Mouse (Mus musculus): ENCODE data around the gene Zbtb7b. TPM values are rescaled to one million over a fixed set of nuclear protein-coding genes. Genes with fewer than 3 reads are reported as not detected.

Gene Zbtb7b
- polyA plus RNA-seq, 1 experiment from 2014 or later = 8.2 TPM

GRCm38 (mm10) chr3:89425141-89425525 lies 30.6 kb upstream of the Zbtb7b start:
- H3K4me3 ChIP-seq (replicated peaks) = no peak overlapping the region
- no peak overlapping the region for H3K27ac ChIP-seq (replicated peaks)
- WGBS = 81% methylated on average over 5 of the region's 5 CpGs

GRCm38 (mm10) chr3:89424416-89425140 lies 30.0 kb upstream of the Zbtb7b start:
- H3K9ac ChIP-seq = no peak overlapping the region
- peaks cover 46% of the 10 kb centered on the region for H3K36me3 ChIP-seq
- ATAC-seq (ENCODE audit: insufficient number of reproducible peaks, low FRiP score, low TSS enrichment, low read depth) = no peak
- no peak overlapping the region for H3K4me2 ChIP-seq (replicated peaks)
- no peak overlapping the region for H3K4me3 ChIP-seq (replicated peaks)
- no peaks in the 10 kb centered on the region for H3K27me3 ChIP-seq
- peaks cover 39% of the 10 kb centered on the region for H3K4me1 ChIP-seq
- WGBS = 91% methylated on average over 5 of the region's 5 CpGs
- H3K27ac ChIP-seq (replicated peaks) = no peak overlapping the region
- H3K9me3 ChIP-seq (replicated peaks) = no peaks in the 10 kb centered on the region

More at GRCm38 (mm10) chr3:89425141-89425525, 30.6 kb upstream of the Zbtb7b start:
- H3K36me3 ChIP-seq = peaks cover 46% of the 10 kb centered on the region
- H3K27me3 ChIP-seq = no peaks in the 10 kb centered on the region
- H3K9ac ChIP-seq = no peak overlapping the region
- no peak for ATAC-seq (ENCODE audit: insufficient number of reproducible peaks, low FRiP score, low TSS enrichment, low read depth)
- peaks cover 34% of the 10 kb centered on the region for H3K4me1 ChIP-seq
- H3K4me2 ChIP-seq (replicated peaks) = no peak overlapping the region
- H3K9me3 ChIP-seq (replicated peaks) = no peaks in the 10 kb centered on the region

GRCm38 (mm10) chr3:89422556-89423205 lies 28.1 kb upstream of the Zbtb7b start:
- 69% methylated on average over 6 of the region's 6 CpGs for WGBS

GRCm38 (mm10) chr3:89421810-89422473 lies 27.4 kb upstream of the Zbtb7b start:
- no peak for ATAC-seq (ENCODE audit: insufficient number of reproducible peaks, low FRiP score, low TSS enrichment, low read depth)
- peak overlapping the region; percentile 53 for H3K4me3 ChIP-seq (replicated peaks)
- H3K9me3 ChIP-seq (replicated peaks) = no peaks in the 10 kb centered on the region
- no peaks in the 10 kb centered on the region for H3K27me3 ChIP-seq
- H3K9ac ChIP-seq = peak overlapping the region; percentile 58
- H3K4me1 ChIP-seq = peaks cover 49% of the 10 kb centered on the region
- H3K36me3 ChIP-seq = peaks cover 34% of the 10 kb centered on the region
- WGBS = 7% methylated on average over 22 of the region's 22 CpGs
- H3K4me2 ChIP-seq (replicated peaks) = peak overlapping the region; percentile 80
- peak overlapping the region; percentile 98 for H3K27ac ChIP-seq (replicated peaks)

More at GRCm38 (mm10) chr3:89422556-89423205, 28.1 kb upstream of the Zbtb7b start:
- Histone ChIP-seq H3K27ac (replicated peaks) (peak overlapping the region; percentile 98; the same call in 1 of the 2 replicates), H3K36me3 (peaks cover 41% of the 10 kb centered on the region), H3K4me1 (peaks cover 44% of the 10 kb centered on the region), H3K9me3 (replicated peaks) (no peaks in the 10 kb centered on the region), H3K27me3 (no peaks in the 10 kb centered on the region), H3K4me2 (replicated peaks) (peak overlapping the region; percentile 80), H3K9ac (no peak overlapping the region; the same call in 1 of the 2 replicates), H3K4me3 (replicated peaks) (peak overlapping the region; percentile 53)
- no peak for ATAC-seq (ENCODE audit: insufficient number of reproducible peaks, low FRiP score, low TSS enrichment, low read depth)

- WGBS = 4% methylated on average over 11 of the region's 11 CpGs
- H3K4me3 ChIP-seq (replicated peaks) = peak overlapping the region; percentile 53
- H3K4me1 ChIP-seq = peaks cover 56% of the 10 kb centered on the region
- H3K36me3 ChIP-seq = peaks cover 30% of the 10 kb centered on the region
- peak overlapping the region; percentile 98 for H3K27ac ChIP-seq (replicated peaks)
- H3K27me3 ChIP-seq = no peaks in the 10 kb centered on the region
- H3K9me3 ChIP-seq (replicated peaks) = no peaks in the 10 kb centered on the region
- ATAC-seq (ENCODE audit: insufficient number of reproducible peaks, low FRiP score, low TSS enrichment, low read depth) = peak; percentile 84
- peak overlapping the region; percentile 80 for H3K4me2 ChIP-seq (replicated peaks)
- H3K9ac ChIP-seq = peak overlapping the region; percentile 58
Observed at GRCm38 (mm10) chr3:89421002-89421774, 26.6 kb upstream of the Zbtb7b start.

GRCm38 (mm10) chr3:89420421-89420820 lies 25.8 kb upstream of the Zbtb7b start:
- no peak overlapping the region for H3K9ac ChIP-seq
- no peaks in the 10 kb centered on the region for H3K9me3 ChIP-seq (replicated peaks)
- peak overlapping the region; percentile 80 for H3K4me2 ChIP-seq (replicated peaks)

GRCm38 (mm10) chr3:89419981-89420380 lies 25.4 kb upstream of the Zbtb7b start:
- H3K4me2 ChIP-seq (replicated peaks) = peak overlapping the region; percentile 80
- 18% methylated on average over 3 of the region's 3 CpGs for WGBS
- H3K4me1 ChIP-seq = peaks cover 56% of the 10 kb centered on the region
- H3K9ac ChIP-seq = peak overlapping the region; percentile 33; the same call in 1 of the 2 replicates
- H3K27ac ChIP-seq (replicated peaks) = peak overlapping the region; percentile 98
- H3K9me3 ChIP-seq (replicated peaks) = no peaks in the 10 kb centered on the region
- ATAC-seq (ENCODE audit: insufficient number of reproducible peaks, low FRiP score, low TSS enrichment, low read depth) = no peak
- H3K36me3 ChIP-seq = peaks cover 30% of the 10 kb centered on the region
- H3K4me3 ChIP-seq (replicated peaks) = peak overlapping the region; percentile 58
- H3K27me3 ChIP-seq = no peaks in the 10 kb centered on the region

More at GRCm38 (mm10) chr3:89420421-89420820, 25.8 kb upstream of the Zbtb7b start:
- H3K27ac ChIP-seq (replicated peaks) = peak overlapping the region; percentile 98
- 42% methylated on average over 2 of the region's 2 CpGs for whole genome bisulfite sequencing
- no peak for ATAC-seq (ENCODE audit: insufficient number of reproducible peaks, low FRiP score, low TSS enrichment, low read depth)
- peak overlapping the region; percentile 53 for H3K4me3 ChIP-seq (replicated peaks)
- peaks cover 30% of the 10 kb centered on the region for H3K36me3 ChIP-seq
- peaks cover 56% of the 10 kb centered on the region for H3K4me1 ChIP-seq
- no peaks in the 10 kb centered on the region for H3K27me3 ChIP-seq

- ATAC-seq (ENCODE audit: insufficient number of reproducible peaks, low FRiP score, low TSS enrichment, low read depth) = no peak
- H3K9me3 ChIP-seq (replicated peaks) = no peaks in the 10 kb centered on the region
- H3K4me2 ChIP-seq (replicated peaks) = peak overlapping the region; percentile 80
- peak overlapping the region; percentile 58 for H3K4me3 ChIP-seq (replicated peaks)
- H3K36me3 ChIP-seq = peaks cover 30% of the 10 kb centered on the region
- peak overlapping the region; percentile 33 for H3K9ac ChIP-seq
- H3K27ac ChIP-seq (replicated peaks) = peak overlapping the region; percentile 98
- peaks cover 56% of the 10 kb centered on the region for H3K4me1 ChIP-seq
- WGBS = 1% methylated on average over 9 of the region's 9 CpGs
- H3K27me3 ChIP-seq = no peaks in the 10 kb centered on the region
Observed at GRCm38 (mm10) chr3:89419571-89419970, 25.0 kb upstream of the Zbtb7b start.

- H3K27me3 ChIP-seq = no peaks in the 10 kb centered on the region
- peak overlapping the region; percentile 33 for H3K9ac ChIP-seq
- no peaks in the 10 kb centered on the region for H3K9me3 ChIP-seq (replicated peaks)
- H3K4me3 ChIP-seq (replicated peaks) = peak overlapping the region; percentile 58
- under 1% methylated on average over 16 of the region's 16 CpGs for WGBS
- ATAC-seq (ENCODE audit: insufficient number of reproducible peaks, low FRiP score, low TSS enrichment, low read depth) = no peak
- peak overlapping the region; percentile 98 for H3K27ac ChIP-seq (replicated peaks)
- peaks cover 30% of the 10 kb centered on the region for H3K36me3 ChIP-seq
- peak overlapping the region; percentile 80 for H3K4me2 ChIP-seq (replicated peaks)
- peaks cover 56% of the 10 kb centered on the region for H3K4me1 ChIP-seq
Observed at GRCm38 (mm10) chr3:89418861-89419250, 24.3 kb upstream of the Zbtb7b start.

GRCm38 (mm10) chr3:89418170-89418860 lies 23.7 kb upstream of the Zbtb7b start, which contains the start of the genes Cks1b and Shc1:
Cks1b (minus strand) TSS chr3:89418383.
Shc1 (plus strand) TSS chr3:89418443.
- H3K4me1 ChIP-seq = peaks cover 52% of the 10 kb centered on the region
- peak; percentile 94 for ATAC-seq (ENCODE audit: insufficient number of reproducible peaks, low FRiP score, low TSS enrichment, low read depth)
- under 1% methylated on average over 39 of the region's 39 CpGs for WGBS
- H3K27me3 ChIP-seq = no peaks in the 10 kb centered on the region
- H3K4me2 ChIP-seq (replicated peaks) = peak within 1 kb of the TSS; percentile 80
- peak within 1 kb of the TSS; percentile 33 for H3K9ac ChIP-seq
- H3K27ac ChIP-seq (replicated peaks) = peak within 1 kb of the TSS; percentile 98
- no peaks in the 10 kb centered on the region for H3K9me3 ChIP-seq (replicated peaks)
- H3K4me3 ChIP-seq (replicated peaks) = peak within 1 kb of the TSS; percentile 58
- H3K36me3 ChIP-seq = peaks cover 30% of the 10 kb centered on the region
